Mouse (Mus musculus) hindbrain, embryonic 15.5 days (tissue): Measurements from ENCODE around the gene Usp17lc. TPM values are rescaled to one million over a fixed set of nuclear protein-coding genes. Genes with fewer than 3 reads are reported as not detected.
"Not testable (repeated sequence)": the region's sequence is repeated elsewhere in the genome, so short reads cannot be mapped to it uniquely, and the experiment has no call there.

Source experiments
- ATAC-seq: fragments of 200-750 bp; cut with Nextera tagmentation; 2 replicates; pipeline ENCODE4 v1.8.0; 2017; ENCODE audit warnings: low read depth, moderate number of reproducible peaks, moderate TSS enrichment; ENCODE audit not compliant: low FRiP score
- H3K27ac ChIP-seq: fragments of 300-500 bp; sonication (generic); replicated peaks from 2 replicates; pipeline ENCODE4 v1.5.1; 2015; ENCODE audit warnings: mild to moderate bottlenecking, inconsistent platforms
- H3K27me3 ChIP-seq: fragments of 300-500 bp; sonication (generic); 2 replicates; pipeline ENCODE4 v1.6.1; 2015; ENCODE audit warnings: control low read depth, inconsistent platforms
- H3K36me3 ChIP-seq: fragments of 300-500 bp; sonication (generic); 2 replicates; pipeline ENCODE4 v1.6.1; 2015; ENCODE audit warnings: control low read depth, inconsistent platforms
- H3K4me1 ChIP-seq: fragments of 300-500 bp; sonication (generic); replicated peaks from 2 replicates; pipeline ENCODE4 v1.6.1; 2015; ENCODE audit warnings: control low read depth, inconsistent platforms
- H3K4me2 ChIP-seq: fragments of 300-500 bp; sonication (generic); 2 replicates; pipeline ENCODE4 v1.6.1; 2015; ENCODE audit warnings: moderate library complexity, mild to moderate bottlenecking, inconsistent platforms
- H3K4me3 ChIP-seq: fragments of 300-500 bp; sonication (generic); 2 replicates; pipeline ENCODE4 v1.5.1; 2015; ENCODE audit warnings: mild to moderate bottlenecking, inconsistent platforms
- H3K9ac ChIP-seq: fragments of 300-500 bp; sonication (generic); 2 replicates; pipeline ENCODE4 v1.6.1; 2015; ENCODE audit warnings: inconsistent platforms
- H3K9me3 ChIP-seq: fragments of 300-500 bp; sonication (generic); 2 replicates; pipeline ENCODE4 v1.6.1; 2016; ENCODE audit warnings: control low read depth, inconsistent platforms
- WGBS: fragments of 180-500 bp; shearing (Covaris S2); methylation state at CpG from one replicate; pipeline ENCODE4 v1.1.7; 2015; 5-methylcytosine and 5-hydroxymethylcytosine counted together
- microRNA-seq: library from miRNA; unstranded; fragments of <30 nt; microRNA quantifications from one replicate; pipeline ENCODE4, GENCODE M21; 2016
- polyA plus RNA-seq: library from polyadenylated mRNA; unstranded; fragments of >200 nt; fragmentation: Nextera tagmentation; extraction: Ambion mirVana; gene quantifications from 2 replicates; pipeline ENCODE4 v1.2.1, GENCODE M21; 2015

Usp17lc gene
- not detected in 2 replicates for polyA plus RNA-seq

GRCm38 (mm10) chr7:103414772-103415171 lies at the start of gene Usp17lc:
Gene Usp17lc (plus strand): TSS chr7:103415072.
- not testable (repeated sequence) for ATAC-seq, H3K9ac ChIP-seq, H3K4me1 ChIP-seq, H3K4me2 ChIP-seq, H3K27me3 ChIP-seq, H3K9me3 ChIP-seq, H3K27ac ChIP-seq, H3K36me3 ChIP-seq, H3K4me3 ChIP-seq
- WGBS: 63% methylated on average over 1 of the region's 1 CpGs

- H3K27ac ChIP-seq: no peak within 1 kb of the TSS
- H3K36me3 ChIP-seq: no peaks in the 10 kb centered on the region
- no peak for ATAC-seq
- H3K27me3 ChIP-seq: no peaks in the 10 kb centered on the region
- no peak within 1 kb of the TSS for H3K4me3 ChIP-seq
- no peak within 1 kb of the TSS for H3K9ac ChIP-seq
- H3K4me2 ChIP-seq: no peak within 1 kb of the TSS
- no peaks in the 10 kb centered on the region for H3K4me1 ChIP-seq
- no peaks in the 10 kb centered on the region for H3K9me3 ChIP-seq
Measured at GRCm38 (mm10) chr7:103386077-103386476, 28.8 kb upstream of the Usp17lc start, which contains the start of gene Olfr603. Gene Olfr603 (minus strand): TSS chr7:103386177.

GRCm38 (mm10) chr7:103397758-103398157 lies 17.1 kb upstream of the Usp17lc start:
- no peak overlapping the region for H3K4me3 ChIP-seq
- no peak overlapping the region for H3K27ac ChIP-seq
- ATAC-seq: no peak
- H3K4me1 ChIP-seq: no peaks in the 10 kb centered on the region
- no peaks in the 10 kb centered on the region for H3K27me3 ChIP-seq
- no peaks in the 10 kb centered on the region for H3K36me3 ChIP-seq
- H3K4me2 ChIP-seq: no peak overlapping the region
- no peaks in the 10 kb centered on the region for H3K9me3 ChIP-seq
- H3K9ac ChIP-seq: no peak overlapping the region

- no peaks in the 10 kb centered on the region for H3K4me1 ChIP-seq
- WGBS: 0% methylated on average over 1 of the region's 1 CpGs
- H3K36me3 ChIP-seq: no peaks in the 10 kb centered on the region
- ATAC-seq: no peak
- no peak overlapping the region for H3K27ac ChIP-seq
- H3K4me3 ChIP-seq: no peak overlapping the region
- H3K27me3 ChIP-seq: no peaks in the 10 kb centered on the region
- no peak overlapping the region for H3K4me2 ChIP-seq
- no peaks in the 10 kb centered on the region for H3K9me3 ChIP-seq
- no peak overlapping the region for H3K9ac ChIP-seq
Measured at GRCm38 (mm10) chr7:103398981-103399380, 15.9 kb upstream of the Usp17lc start.

GRCm38 (mm10) chr7:103406521-103407055 lies 8.3 kb upstream of the Usp17lc start:
- not testable (repeated sequence) for H3K27me3 ChIP-seq, H3K9ac ChIP-seq, H3K4me1 ChIP-seq, H3K4me2 ChIP-seq, H3K4me3 ChIP-seq, ATAC-seq, H3K9me3 ChIP-seq, H3K36me3 ChIP-seq, H3K27ac ChIP-seq
- 78% methylated on average over 3 of the region's 3 CpGs for WGBS

- H3K4me3 ChIP-seq: no peak within 1 kb of the TSS
- H3K27ac ChIP-seq: no peak within 1 kb of the TSS
- no peak within 1 kb of the TSS for H3K4me2 ChIP-seq
- no peaks in the 10 kb centered on the region for H3K27me3 ChIP-seq
- H3K36me3 ChIP-seq: no peaks in the 10 kb centered on the region
- no peak within 1 kb of the TSS for H3K9ac ChIP-seq
- WGBS: 90% methylated on average over 1 of the region's 1 CpGs
- ATAC-seq: no peak
- H3K9me3 ChIP-seq: no peaks in the 10 kb centered on the region
- H3K4me1 ChIP-seq: no peaks in the 10 kb centered on the region
Measured at GRCm38 (mm10) chr7:103445339-103445738, 30.5 kb downstream of the Usp17lc start, which contains the start of gene Olfr605. Gene Olfr605 (minus strand): TSS chr7:103445439.

- Histone ChIP-seq H3K27ac (no peak within 1 kb of the TSS), H3K27me3 (no peaks in the 10 kb centered on the region), H3K36me3 (no peaks in the 10 kb centered on the region), H3K9ac (no peak within 1 kb of the TSS), H3K9me3 (no peaks in the 10 kb centered on the region), H3K4me1 (no peaks in the 10 kb centered on the region), H3K4me3 (no peak within 1 kb of the TSS), H3K4me2 (no peak within 1 kb of the TSS)
- no peak for ATAC-seq
- WGBS: 94% methylated on average over 2 of the region's 2 CpGs
Measured at GRCm38 (mm10) chr7:103448746-103449145, 33.9 kb downstream of the Usp17lc start, which contains the start of gene Olfr606. Gene Olfr606 (plus strand): TSS chr7:103449046.

- no peak for ATAC-seq
- Histone ChIP-seq H3K4me2 (no peak overlapping the region), H3K9ac (no peak overlapping the region), H3K27ac (no peak overlapping the region), H3K4me1 (no peaks in the 10 kb centered on the region), H3K4me3 (no peak overlapping the region), H3K27me3 (no peaks in the 10 kb centered on the region), H3K36me3 (no peaks in the 10 kb centered on the region), H3K9me3 (no peaks in the 10 kb centered on the region)
- WGBS: 94% methylated on average over 5 of the region's 5 CpGs
Measured at GRCm38 (mm10) chr7:103460590-103460989, 45.7 kb downstream of the Usp17lc start.

Small RNAs within 50 kb of the gene (microRNA-seq; reads per million reads assigned to microRNA genes)
- gene Gm25774: not detected

Other genes with a start within 250 kb of the Usp17lc start
- not detected in 2 replicates for gene Olfr591, start 236.7 kb upstream of the Usp17lc start, polyA plus RNA-seq
- gene Olfr592, start 230.3 kb upstream of the Usp17lc start, polyA plus RNA-seq: not detected in 2 replicates
- gene Olfr593, start 203.2 kb upstream of the Usp17lc start, polyA plus RNA-seq: not detected in 2 replicates
- not detected in 2 replicates for gene Olfr594, start 198.1 kb upstream of the Usp17lc start, polyA plus RNA-seq
- gene Usp17ld, start 162.6 kb upstream of the Usp17lc start, polyA plus RNA-seq: not detected in 2 replicates
- not detected in 2 replicates for gene Olfr596, start 109.4 kb upstream of the Usp17lc start, polyA plus RNA-seq
- gene Olfr597, start 98.8 kb upstream of the Usp17lc start, polyA plus RNA-seq: not detected in 2 replicates
- not detected in 2 replicates for gene Olfr598, start 91.5 kb upstream of the Usp17lc start, polyA plus RNA-seq
- not detected in 2 replicates for gene Olfr599, start 79.2 kb upstream of the Usp17lc start, polyA plus RNA-seq
- gene Olfr600, start 65.4 kb upstream of the Usp17lc start, polyA plus RNA-seq: not detected in 2 replicates
- gene Olfr601, start 52.4 kb upstream of the Usp17lc start, polyA plus RNA-seq: not detected in 2 replicates
- not detected in 2 replicates for gene Olfr603, start 28.9 kb upstream of the Usp17lc start, polyA plus RNA-seq
- not detected in 2 replicates for gene Olfr605, start 30.4 kb downstream of the Usp17lc start, polyA plus RNA-seq
- gene Olfr606, start 34.0 kb downstream of the Usp17lc start, polyA plus RNA-seq: not detected in 2 replicates
- gene Olfr607, start 49.1 kb downstream of the Usp17lc start, polyA plus RNA-seq: not detected in 2 replicates
- gene Olfr608, start 54.8 kb downstream of the Usp17lc start, polyA plus RNA-seq: not detected in 2 replicates
- not detected in 2 replicates for gene Olfr609, start 83.0 kb downstream of the Usp17lc start, polyA plus RNA-seq
- gene Olfr610, start 97.0 kb downstream of the Usp17lc start, polyA plus RNA-seq: not detected in 2 replicates
- not detected in 2 replicates for gene Olfr611, start 105.8 kb downstream of the Usp17lc start, polyA plus RNA-seq
- not detected in 2 replicates for gene Olfr612, start 127.6 kb downstream of the Usp17lc start, polyA plus RNA-seq
- gene Olfr613, start 133.0 kb downstream of the Usp17lc start, polyA plus RNA-seq: not detected in 2 replicates
- gene Olfr615, start 141.0 kb downstream of the Usp17lc start, polyA plus RNA-seq: not detected in 2 replicates
- not detected in 2 replicates for gene Olfr616, start 154.1 kb downstream of the Usp17lc start, polyA plus RNA-seq
- gene Olfr617, start 158.0 kb downstream of the Usp17lc start, polyA plus RNA-seq: not detected in 2 replicates
- not detected in 2 replicates for gene Olfr618, start 175.0 kb downstream of the Usp17lc start, polyA plus RNA-seq
- not detected in 2 replicates for gene Olfr619, start 185.5 kb downstream of the Usp17lc start, polyA plus RNA-seq
- gene Olfr620, start 197.5 kb downstream of the Usp17lc start, polyA plus RNA-seq: not detected in 2 replicates
- gene Olfr622, start 227.6 kb downstream of the Usp17lc start, polyA plus RNA-seq: not detected in 2 replicates
- gene Olfr623, start 248.6 kb downstream of the Usp17lc start, polyA plus RNA-seq: not detected in 2 replicates